Mouse (Mus musculus): ENCODE data around the gene Hmgb1.
"Not testable (repeated sequence)": the region's sequence is repeated elsewhere in the genome, so short reads cannot be mapped to it uniquely, and the experiment has no call there.

DNA sequence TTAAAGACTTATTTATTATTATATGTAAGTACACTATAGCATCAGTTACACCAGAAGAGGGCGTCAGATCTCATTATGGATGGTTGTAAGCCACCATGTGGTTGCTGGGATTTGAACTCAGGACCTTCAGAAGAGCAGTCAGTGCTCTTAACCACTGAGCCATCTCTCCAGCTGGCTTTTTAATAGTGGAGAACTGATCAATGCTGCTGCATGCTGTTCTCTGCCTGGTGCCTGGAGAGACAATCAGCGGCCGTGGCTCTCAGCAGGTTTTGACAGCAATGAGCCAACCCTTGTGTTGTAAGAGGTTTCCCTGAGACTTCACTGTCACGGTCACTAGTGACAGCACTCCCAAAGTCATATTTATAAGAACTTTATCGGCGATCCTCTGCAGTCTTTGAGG is 46.2 kb downstream of the Hmgb1 start:
- not testable (repeated sequence) for TF ChIP-seq CTCF (IDR thresholded peaks at IDR 0.05; ENCODE audit: borderline replicate concordance, extremely low read depth, insufficient read depth, insufficient read length); POLR2A (IDR thresholded peaks at IDR 0.05; ENCODE audit: borderline replicate concordance, extremely low read depth, insufficient read depth, insufficient read length, poor library complexity, severe bottlenecking)
